Mouse (Mus musculus) thymus, adult 2 months (tissue): ENCODE measurements at regions not wholly inside any gene's neighbourhood (a gene's known extent, or its start where the extent isn't known, plus 50 kb on each side); places are given as distances from the start of the nearest gene placed in this dataset.
"Not testable (repeated sequence)": the region's sequence is repeated elsewhere in the genome, so short reads cannot be mapped to it uniquely, and the experiment has no call there.

Experiments used
- CTCF ChIP-seq: fragments of 200-500 bp; IDR thresholded peaks from 2 replicates; pipeline ENCODE4 v1.5.1; 2012; ENCODE audit warnings: mild to moderate bottlenecking, control low read depth, low read length, moderate library complexity, borderline replicate concordance; ENCODE audit not compliant: control insufficient read depth, poor library complexity, insufficient read depth; ENCODE audit errors: extremely low read depth
- POLR2A ChIP-seq: fragments of 200-500 bp; IDR thresholded peaks from 2 replicates; pipeline ENCODE4 v1.6.1; 2012; ENCODE audit warnings: mild to moderate bottlenecking, low read length, control low read depth, moderate library complexity; ENCODE audit not compliant: control insufficient read depth, poor library complexity, insufficient read depth; ENCODE audit errors: extremely low read depth

DNA sequence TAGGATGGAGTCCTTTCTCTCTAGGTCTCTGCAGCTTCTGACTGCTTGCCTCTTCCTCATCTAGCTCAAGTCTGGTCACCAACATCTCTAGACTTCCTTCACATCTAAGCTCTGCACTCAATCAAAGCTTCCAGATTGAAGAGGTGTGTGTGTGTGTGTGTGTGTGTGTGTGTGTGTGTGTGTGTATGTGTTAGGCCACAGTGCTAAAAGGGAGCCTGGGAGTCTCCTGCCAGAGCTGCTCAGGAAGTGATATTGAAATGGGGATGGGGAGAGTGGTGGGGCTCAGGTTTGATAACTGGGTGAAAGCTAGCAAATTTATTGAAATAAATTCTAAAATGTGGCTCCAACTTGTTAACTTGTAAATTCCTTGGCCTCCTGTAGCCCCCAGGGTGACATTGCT is 73.3 kb downstream of the Gm31371 start:
- TF ChIP-seq CTCF, POLR2A: not testable (repeated sequence)
